Mouse (Mus musculus) CD4-positive, CD25-positive, alpha-beta regulatory T cell, adult 9 weeks (primary cell): ENCODE data around the gene Hunk. TPM values are rescaled to one million over a fixed set of nuclear protein-coding genes. Genes with fewer than 3 reads are reported as not detected.

Experiments
- polyA plus RNA-seq: library from polyadenylated mRNA; unstranded; fragments of 100-300 nt; shearing (Covaris generic); gene quantifications from one replicate; pipeline ENCODE4 v1.2.1, GENCODE M21; 2017

The Hunk gene
- polyA plus RNA-seq = 0.11 TPM

GRCm38 (mm10) chr16:90385688-90386513 is at the start of gene Hunk:
Gene Hunk (plus strand): TSS chr16:90386013.

Other genes starting within 250 kb of the Hunk start
- gene Tiam1, start 242.2 kb upstream of the Hunk start, polyA plus RNA-seq = 50.9 TPM
- 105 TPM for gene Sod1, start 165.3 kb upstream of the Hunk start, polyA plus RNA-seq
- 7.8 TPM for gene Scaf4, start 101.5 kb upstream of the Hunk start, polyA plus RNA-seq